Mouse (Mus musculus) NIH3T3 (cell line): ENCODE data around the gene Pak6.
A peak's percentile ranks its signal among the peaks of the same experiment; 100 is the strongest.

ENCODE experiments used
- DNase-seq: peaks from one replicate; pipeline ENCODE4 v3.0.0-alpha.2; 2012; ENCODE audit warnings: low read depth

The Pak6 gene

GRCm38 (mm10) chr2:118729194-118729593, 66.1 kb downstream of the Pak6 start:
- DNase-seq = no peak

GRCm38 (mm10) chr2:118729816-118730621, 66.9 kb downstream of the Pak6 start:
- no peak for DNase-seq

GRCm38 (mm10) chr2:118730622-118730915, 67.5 kb downstream of the Pak6 start:
- DNase-seq = peak; percentile 90

GRCm38 (mm10) chr2:118731981-118732380, 68.9 kb downstream of the Pak6 start:
- DNase-seq = no peak

GRCm38 (mm10) chr2:118733341-118733740, 70.2 kb downstream of the Pak6 start:
- DNase-seq = peak; percentile 15

- DNase-seq = no peak
Observed at GRCm38 (mm10) chr2:118740341-118740740, 77.2 kb downstream of the Pak6 start.

GRCm38 (mm10) chr2:118741183-118741582, 78.1 kb downstream of the Pak6 start:
- no peak for DNase-seq

- DNase-seq = peak; percentile 74
Observed at GRCm38 (mm10) chr2:118743261-118743943, 80.3 kb downstream of the Pak6 start.

GRCm38 (mm10) chr2:118744621-118745020, 81.5 kb downstream of the Pak6 start:
- no peak for DNase-seq

- peak; percentile 95 for DNase-seq
Observed at GRCm38 (mm10) chr2:118745232-118745884, 82.3 kb downstream of the Pak6 start, which contains the start of gene Inafm2. TSS of gene Inafm2 (plus strand) at chr2:118745758.

- peak; percentile 50 for DNase-seq
Observed at GRCm38 (mm10) chr2:118745915-118746901, 83.1 kb downstream of the Pak6 start.

- peak; percentile 68 for DNase-seq
Observed at GRCm38 (mm10) chr2:118747301-118747960, 84.3 kb downstream of the Pak6 start.
